ENCODE assay signal across 8 mouse cellular contexts in the genomic region with DNA sequence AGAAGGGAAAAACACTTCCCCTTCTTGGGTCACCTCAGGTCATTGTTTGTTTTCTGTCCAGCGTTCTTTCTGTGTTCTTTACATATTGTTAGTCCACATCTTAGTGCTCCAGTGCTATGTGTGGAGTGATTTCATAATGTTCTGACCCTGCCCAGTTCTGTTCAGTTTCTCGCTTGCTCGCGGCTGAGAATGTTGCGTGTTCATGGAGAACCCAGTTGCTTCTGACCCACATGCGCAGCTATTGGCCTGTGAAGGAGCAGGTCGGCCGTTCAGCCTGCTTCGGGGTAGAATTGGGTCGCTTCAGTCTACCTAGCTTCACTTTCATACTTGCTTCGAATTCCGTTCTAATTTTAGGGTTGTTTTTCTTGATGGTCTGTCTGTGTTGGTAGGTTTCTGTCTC. TPM values are rescaled to one million over a fixed set of nuclear protein-coding genes. Genes with fewer than 3 reads are reported as not detected.
DNase-seq lines count a peak whose midpoint lies in the region; ATAC-seq lines count a peak whose summit lies in the region.

No protein-coding gene starts in this region.

- H3K9me3 ChIP-seq in megakaryocyte, embryonic 14.5 days: peaks cover 6% of the 10 kb centered on the region

- peaks cover 49% of the 10 kb centered on the region for H3K36me3 ChIP-seq in megakaryocyte, embryonic 14.5 days (replicated peaks; ENCODE audit: low read length)

- intact Hi-C loops in left cerebral cortex, postnatal 36 days (cut with DNase I): loop anchor here (10.0 kb wide), 1 partner anchor 109 kb away; no protein-coding TSS in a partner anchor

- H3K4me1 ChIP-seq in megakaryocyte, embryonic 14.5 days: peaks cover 38% of the 10 kb centered on the region

- peak; percentile 23 to 40 for DNase-seq in gastrocnemius, adult 8-10 months (ENCODE audit: low spot score in 2 of 2)
- DNase-seq in kidney, adult 9 months: peak; percentile 52
- peak; percentile 54 for DNase-seq in lung, postnatal 14 days
- no peak for DNase-seq in thymus, postnatal 10 days (ENCODE audit: low spot score in 2 of 2)
- no peak for DNase-seq in left cerebral cortex, postnatal 36 days (ENCODE audit: low spot score in 2 of 2)
- no peak for DNase-seq in frontal cortex, adult 2 months (ENCODE audit: extremely low spot score in 1 of 2, low spot score in 1 of 2)

- no peak for ATAC-seq in megakaryocyte, adult 5-6 weeks (ENCODE audit: poor library complexity, severe bottlenecking)

- H3K4me3 ChIP-seq in megakaryocyte, embryonic 14.5 days (replicated peaks): peak overlapping the region; percentile 96

- peaks cover 18% of the 10 kb centered on the region for H3K27me3 ChIP-seq in megakaryocyte, embryonic 14.5 days (replicated peaks)

RNA-seq across cellular contexts. Expression of a gene that starts 2.6 kb away (rescaled TPM):
- polyA plus RNA-seq in megakaryocyte, embryonic 14.5 days (2012; ENCODE audit: insufficient read depth, low replicate concordance): 34.5 and 54.4 TPM in 2 replicates
- total RNA-seq in megakaryocyte, adult 5-6 weeks (2015): 65.6 and 77.6 TPM in 2 replicates
- 47.6 and 64.3 TPM in 2 replicates for total RNA-seq in megakaryocyte, adult 5-6 weeks (2017)
- total RNA-seq in gastrocnemius, adult 8-10 months (2022): 100 to 1,000 TPM; 115 to 144 (median 123) TPM
- 100 to 1,000 TPM; 168 to 190 TPM for total RNA-seq in left cerebral cortex, postnatal 36 days (2021)
- 134 and 149 TPM in 2 replicates for polyA plus RNA-seq in frontal cortex, adult 2 months (2012; rRNA removed)

Comparison
In these comparisons a context has a peak if more than half of its experiments do, and no peak if none do; other contexts are left out.
1. DNase-seq: peak in gastrocnemius, adult 8-10 months (2 of 2), kidney, adult 9 months (single experiment) and lung, postnatal 14 days (single experiment); none in thymus, postnatal 10 days (0 of 2), left cerebral cortex, postnatal 36 days (0 of 2) and frontal cortex, adult 2 months (0 of 2).